Mouse (Mus musculus) cerebellum, adult 9-10 months (tissue): ENCODE data around the gene Olfr191.
"Not testable (repeated sequence)": the region's sequence is repeated elsewhere in the genome, so short reads cannot be mapped to it uniquely, and the experiment has no call there.

Source experiments
- DNase-seq: peaks from one replicate; pipeline ENCODE4 v3.0.0; 2022

Olfr191 gene

GRCm38 (mm10) chr16:59089722-59090121 is at the start of gene Olfr191:
TSS of gene Olfr191 (minus strand) at chr16:59089822.
- not testable (repeated sequence) for DNase-seq

- DNase-seq: no peak
Observed at GRCm38 (mm10) chr16:59130740-59131139, 41.1 kb upstream of the Olfr191 start.

- no peak for DNase-seq
Observed at GRCm38 (mm10) chr16:59120969-59121368, 31.3 kb upstream of the Olfr191 start, which contains the start of gene Olfr194. TSS of gene Olfr194 (minus strand) at chr16:59121069.

- no peak for DNase-seq
Observed at GRCm38 (mm10) chr16:59111781-59112180, 22.2 kb upstream of the Olfr191 start, which contains the start of gene Olfr193. TSS of gene Olfr193 (minus strand) at chr16:59111881.

- DNase-seq: not testable (repeated sequence)
Observed at GRCm38 (mm10) chr16:59108522-59108921, 18.9 kb upstream of the Olfr191 start.

- no peak for DNase-seq
Observed at GRCm38 (mm10) chr16:59105312-59105711, 15.7 kb upstream of the Olfr191 start.

GRCm38 (mm10) chr16:59081113-59081512 is 8.5 kb downstream of the Olfr191 start:
- DNase-seq: not testable (repeated sequence)

- DNase-seq: no peak
Observed at GRCm38 (mm10) chr16:59077905-59078304, 11.7 kb downstream of the Olfr191 start, which contains the start of gene Olfr190. TSS of gene Olfr190 (minus strand) at chr16:59078005.

- no peak for DNase-seq
Observed at GRCm38 (mm10) chr16:59073520-59073919, 16.1 kb downstream of the Olfr191 start.

GRCm38 (mm10) chr16:59071755-59072154 is 17.9 kb downstream of the Olfr191 start:
- DNase-seq: no peak

- DNase-seq: not testable (repeated sequence)
Observed at GRCm38 (mm10) chr16:59062411-59062810, 27.2 kb downstream of the Olfr191 start.

- not testable (repeated sequence) for DNase-seq
Observed at GRCm38 (mm10) chr16:59049286-59049685, 40.3 kb downstream of the Olfr191 start.

GRCm38 (mm10) chr16:59048860-59049259 is 40.8 kb downstream of the Olfr191 start:
- no peak for DNase-seq

- DNase-seq: no peak
Observed at GRCm38 (mm10) chr16:59047579-59047978, 42.0 kb downstream of the Olfr191 start.

- DNase-seq: no peak
Observed at GRCm38 (mm10) chr16:59045835-59046234, 43.8 kb downstream of the Olfr191 start.

- no peak for DNase-seq
Observed at GRCm38 (mm10) chr16:59039710-59040109, 49.9 kb downstream of the Olfr191 start, which contains the start of gene Olfr187. TSS of gene Olfr187 (minus strand) at chr16:59039767.
